Mouse (Mus musculus): ENCODE data around the gene Il12rb2.

GRCm38 (mm10) chr6:67317827-67318338 is 58.1 kb downstream of the Il12rb2 start:
- TF ChIP-seq EP300 (optimal IDR thresholded peaks at IDR 0.05) (no peak), CTCF (IDR thresholded peaks at IDR 0.05; ENCODE audit: low read depth) (no peak)
